In the genomic region with DNA sequence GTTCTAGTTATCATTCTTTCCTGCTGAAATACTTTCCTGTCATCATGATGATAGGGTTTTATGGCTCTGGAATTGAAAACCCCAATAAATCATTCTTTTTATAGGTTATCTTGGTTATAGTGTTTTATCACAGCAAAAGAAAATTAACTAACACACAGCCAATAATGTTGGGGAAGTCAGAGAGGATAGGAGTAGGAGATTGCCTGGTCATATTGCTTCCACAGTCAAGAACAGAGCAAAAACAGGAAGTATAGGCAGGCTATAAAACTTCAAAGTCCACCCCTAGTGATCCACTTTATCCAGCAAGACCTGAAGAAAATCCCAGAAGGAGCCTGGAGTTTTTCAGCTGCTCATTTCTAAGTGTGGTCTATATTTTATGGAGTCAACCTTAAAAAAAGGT, we compare ENCODE assay signal across 28 mouse cellular contexts.
"Had no signal": no experiment of that assay in that cellular context is flagged by ENCODE, and none has a peak within 500 bp of the region (broad histone marks: within the 10 kb centered on the region; RNA-seq: fewer than 3 reads in every experiment).

No protein-coding gene starts in this region.

- H3K4me2 ChIP-seq: embryonic facial prominence, embryonic 12.5 days; embryonic facial prominence, embryonic 13.5 days; embryonic facial prominence, embryonic 15.5 days; forebrain, embryonic 12.5 days; forebrain, embryonic 13.5 days; forebrain, embryonic 15.5 days had no signal

- H3K9ac ChIP-seq: embryonic facial prominence, embryonic 12.5 days; embryonic facial prominence, embryonic 13.5 days; embryonic facial prominence, embryonic 15.5 days; forebrain, embryonic 12.5 days; forebrain, embryonic 13.5 days; forebrain, embryonic 15.5 days; forebrain, postnatal 0 days had no signal

- ATAC-seq: forebrain, embryonic 13.5 days; forebrain, embryonic 14.5 days; forebrain, embryonic 15.5 days; forebrain, embryonic 16.5 days; forebrain, postnatal 0 days had no signal

- H3K36me3 ChIP-seq: embryonic facial prominence, embryonic 10.5 days; embryonic facial prominence, embryonic 12.5 days; embryonic facial prominence, embryonic 13.5 days; embryonic facial prominence, embryonic 15.5 days; forebrain, embryonic 10.5 days; forebrain, embryonic 12.5 days; forebrain, embryonic 15.5 days had no signal

- H3K4me1 ChIP-seq: embryonic facial prominence, embryonic 10.5 days; embryonic facial prominence, embryonic 12.5 days; embryonic facial prominence, embryonic 13.5 days; embryonic facial prominence, embryonic 15.5 days; forebrain, embryonic 10.5 days; forebrain, embryonic 12.5 days; forebrain, embryonic 13.5 days; forebrain, embryonic 15.5 days had no signal

- DNase-seq: cerebellum, adult 2 months; cerebellum, adult 8-10 months; cerebellum, adult 9-10 months; cerebellum, adult 9-11 months; cerebellum, postnatal 10 days; cerebellum, postnatal 14 days; cerebellum, postnatal 25 days; cerebellum, postnatal 36 days; embryo, embryonic 11 days; forebrain, postnatal 0 days; gastrocnemius, adult 2 months; gastrocnemius, postnatal 10 days; gastrocnemius, postnatal 14 days; gastrocnemius, postnatal 25 days; gastrocnemius, postnatal 36 days; heart, adult 11 months; heart, adult 18-20 months had no signal

- H3K9me3 ChIP-seq: embryonic facial prominence, embryonic 10.5 days; embryonic facial prominence, embryonic 12.5 days; embryonic facial prominence, embryonic 13.5 days; embryonic facial prominence, embryonic 15.5 days; forebrain, embryonic 10.5 days; forebrain, embryonic 12.5 days; forebrain, embryonic 13.5 days; forebrain, embryonic 15.5 days had no signal

- H3K27me3 ChIP-seq: embryonic facial prominence, embryonic 12.5 days; embryonic facial prominence, embryonic 13.5 days; embryonic facial prominence, embryonic 15.5 days; forebrain, embryonic 12.5 days; forebrain, embryonic 13.5 days; forebrain, embryonic 15.5 days had no signal

- H3K4me3 ChIP-seq: embryonic facial prominence, embryonic 10.5 days; embryonic facial prominence, embryonic 12.5 days; embryonic facial prominence, embryonic 13.5 days; embryonic facial prominence, embryonic 15.5 days; erythroblast, embryonic 14.5 days; forebrain, embryonic 10.5 days; forebrain, embryonic 12.5 days; forebrain, embryonic 13.5 days; forebrain, embryonic 15.5 days; gastrocnemius, adult 2 months had no signal

- H3K27ac ChIP-seq: embryonic facial prominence, embryonic 10.5 days; embryonic facial prominence, embryonic 12.5 days; embryonic facial prominence, embryonic 13.5 days; embryonic facial prominence, embryonic 15.5 days; forebrain, embryonic 10.5 days; forebrain, embryonic 12.5 days; forebrain, embryonic 13.5 days; forebrain, embryonic 15.5 days; gastrocnemius, adult 2 months had no signal
